Mouse (Mus musculus) common myeloid progenitor, adult 5-6 weeks (primary cell): ENCODE measurements around the gene BC024978. TPM values are rescaled to one million over a fixed set of nuclear protein-coding genes. Genes with fewer than 3 reads are reported as not detected.

ENCODE experiments used
- ATAC-seq: replicated peaks from 2 replicates; pipeline ENCODE4 v1.8.0; 2016; ENCODE audit warnings: low read depth, mild to moderate bottlenecking, moderate TSS enrichment, inconsistent platforms; ENCODE audit not compliant: poor library complexity, severe bottlenecking
- total RNA-seq: library from RNA; stranded (forward); fragments of 200-1000, 187-1606 nt; gene quantifications from 2 replicates; pipeline ENCODE4 v1.2.3, GENCODE M21; 2017

Gene BC024978
- total RNA-seq, 1 experiment from 2014 or later, result 5.7 TPM

GRCm38 (mm10) chr7:27174496-27174895 is 21.1 kb upstream of the BC024978 start:
- ATAC-seq, result no peak

GRCm38 (mm10) chr7:27174896-27175295 is 20.7 kb upstream of the BC024978 start:
- no peak for ATAC-seq

GRCm38 (mm10) chr7:27177942-27178323 is 17.6 kb upstream of the BC024978 start:
- ATAC-seq, result 0 out of 2 replicates have a peak, but pooled peaks have one; percentile 1

- ATAC-seq, result peak; percentile 94
Observed at GRCm38 (mm10) chr7:27178324-27179216, 17.0 kb upstream of the BC024978 start, which contains the start of gene Rab4b. Rab4b (minus strand) TSS chr7:27178896.

GRCm38 (mm10) chr7:27179217-27179918 is 16.2 kb upstream of the BC024978 start:
- no peak for ATAC-seq

GRCm38 (mm10) chr7:27180036-27180435 is 15.5 kb upstream of the BC024978 start:
- no peak for ATAC-seq

- no peak for ATAC-seq
Observed at GRCm38 (mm10) chr7:27180837-27181695, 14.5 kb upstream of the BC024978 start, which contains the start of the genes Gm21983 and Mia. Gm21983 (minus strand) TSS chr7:27181086. Mia (minus strand) TSS chr7:27181157.

GRCm38 (mm10) chr7:27182498-27182897 is 13.1 kb upstream of the BC024978 start:
- ATAC-seq, result no peak

- ATAC-seq, result peak; percentile 85
Observed at GRCm38 (mm10) chr7:27184964-27185363, 10.6 kb upstream of the BC024978 start.

GRCm38 (mm10) chr7:27185986-27186385 is 9.6 kb upstream of the BC024978 start:
- ATAC-seq, result no peak

GRCm38 (mm10) chr7:27189271-27189931 is 6.2 kb upstream of the BC024978 start:
- no peak for ATAC-seq

- no peak for ATAC-seq
Observed at GRCm38 (mm10) chr7:27192434-27192833, 3.1 kb upstream of the BC024978 start.

- ATAC-seq, result no peak
Observed at GRCm38 (mm10) chr7:27193731-27194130, 1.9 kb upstream of the BC024978 start.

GRCm38 (mm10) chr7:27197136-27197535 is 1.6 kb downstream of the BC024978 start:
- ATAC-seq, result no peak

- ATAC-seq, result no peak
Observed at GRCm38 (mm10) chr7:27197634-27198033, 2.1 kb downstream of the BC024978 start.

- ATAC-seq, result no peak
Observed at GRCm38 (mm10) chr7:27198355-27198754, 2.8 kb downstream of the BC024978 start.

- no peak for ATAC-seq
Observed at GRCm38 (mm10) chr7:27198779-27199178, 3.2 kb downstream of the BC024978 start.

GRCm38 (mm10) chr7:27203730-27204449 is 8.3 kb downstream of the BC024978 start:
- ATAC-seq, result no peak

GRCm38 (mm10) chr7:27212626-27213025 is 17.0 kb downstream of the BC024978 start:
- ATAC-seq, result no peak
